Mouse (Mus musculus) heart, embryonic 13.5 days (tissue): ENCODE results near the gene P4hb. TPM values are rescaled to one million over a fixed set of nuclear protein-coding genes. Genes with fewer than 3 reads are reported as not detected.

Experiments used
- ATAC-seq: fragments of 200-750 bp; cut with Nextera tagmentation; 2 replicates; pipeline ENCODE4 v1.8.0; 2017; ENCODE audit warnings: moderate TSS enrichment; ENCODE audit not compliant: insufficient number of reproducible peaks, low FRiP score, low TSS enrichment; ENCODE audit errors: extremely low read depth
- H3K27ac ChIP-seq: fragments of 300-500 bp; sonication (generic); replicated peaks from 2 replicates; pipeline ENCODE4 v1.5.1; 2015; ENCODE audit warnings: moderate library complexity, mild to moderate bottlenecking, inconsistent platforms
- H3K27me3 ChIP-seq: fragments of 300-500 bp; sonication (generic); replicated peaks from 2 replicates; pipeline ENCODE4 v1.6.1; 2015; ENCODE audit warnings: mild to moderate bottlenecking, inconsistent platforms
- H3K36me3 ChIP-seq: fragments of 300-500 bp; sonication (generic); 2 replicates; pipeline ENCODE4 v1.6.1; 2015; ENCODE audit warnings: mild to moderate bottlenecking, inconsistent platforms
- H3K4me1 ChIP-seq: fragments of 300-500 bp; sonication (generic); 2 replicates; pipeline ENCODE4 v1.6.1; 2015; ENCODE audit warnings: inconsistent platforms
- H3K4me2 ChIP-seq: fragments of 300-500 bp; sonication (generic); 2 replicates; pipeline ENCODE4 v1.6.1; 2015; ENCODE audit warnings: inconsistent platforms, mild to moderate bottlenecking, moderate library complexity
- H3K4me3 ChIP-seq: fragments of 300-500 bp; sonication (generic); 2 replicates; pipeline ENCODE4 v1.5.1; 2015; ENCODE audit warnings: moderate library complexity, mild to moderate bottlenecking, inconsistent platforms
- H3K9ac ChIP-seq: fragments of 300-500 bp; sonication (generic); 2 replicates; pipeline ENCODE4 v1.6.1; 2015; ENCODE audit warnings: inconsistent platforms, mild to moderate bottlenecking, moderate library complexity
- H3K9me3 ChIP-seq: fragments of 300-500 bp; sonication (generic); 2 replicates; pipeline ENCODE4 v1.6.1; 2016; ENCODE audit warnings: inconsistent platforms
- WGBS: fragments of 180-500 bp; shearing (Covaris S2); methylation state at CpG from one replicate; pipeline ENCODE4 v1.1.7; 2015; ENCODE audit warnings: mixed read lengths; 5-methylcytosine and 5-hydroxymethylcytosine counted together
- polyA plus RNA-seq: library from polyadenylated mRNA; unstranded; fragments of >200 nt; fragmentation: Nextera tagmentation; extraction: Ambion mirVana; gene quantifications from 2 replicates; pipeline ENCODE4 v1.2.1, GENCODE M21; 2015

P4hb gene
- polyA plus RNA-seq, 1 experiment from 2014 or later = 427 TPM

DNA sequence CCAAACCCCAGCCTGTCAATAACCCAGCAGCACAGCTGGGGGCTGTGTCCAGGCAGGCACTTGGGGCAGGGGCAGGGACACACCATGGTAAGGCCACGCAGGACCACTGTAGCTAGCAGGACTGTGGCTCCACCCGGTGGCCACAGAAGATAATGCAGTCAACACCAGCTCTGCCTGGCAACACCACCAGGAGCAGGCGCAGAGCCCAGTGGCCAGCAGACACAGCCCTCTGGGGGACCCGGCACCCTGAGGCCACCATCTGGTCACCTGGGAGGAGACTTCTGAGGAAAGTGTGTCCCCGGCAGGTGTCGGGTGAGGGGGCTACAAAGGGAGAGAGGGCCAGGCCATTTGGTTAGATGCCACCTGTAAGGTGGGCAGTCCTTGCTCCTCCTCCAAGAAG is 39.7 kb upstream of the P4hb start:
- no peak overlapping the region for H3K27ac ChIP-seq
- H3K27me3 ChIP-seq = 0 out of 2 replicates have a peak, but pooled peaks cover 12% of the 10 kb centered on the region
- no peaks in the 10 kb centered on the region for H3K9me3 ChIP-seq
- ATAC-seq = no peak
- H3K4me2 ChIP-seq = no peak overlapping the region
- peaks cover 39% of the 10 kb centered on the region for H3K4me1 ChIP-seq
- no peak overlapping the region for H3K4me3 ChIP-seq
- peaks cover 60% of the 10 kb centered on the region for H3K36me3 ChIP-seq
- 40% methylated on average over 6 of the region's 6 CpGs for WGBS
- H3K9ac ChIP-seq = no peak overlapping the region

DNA sequence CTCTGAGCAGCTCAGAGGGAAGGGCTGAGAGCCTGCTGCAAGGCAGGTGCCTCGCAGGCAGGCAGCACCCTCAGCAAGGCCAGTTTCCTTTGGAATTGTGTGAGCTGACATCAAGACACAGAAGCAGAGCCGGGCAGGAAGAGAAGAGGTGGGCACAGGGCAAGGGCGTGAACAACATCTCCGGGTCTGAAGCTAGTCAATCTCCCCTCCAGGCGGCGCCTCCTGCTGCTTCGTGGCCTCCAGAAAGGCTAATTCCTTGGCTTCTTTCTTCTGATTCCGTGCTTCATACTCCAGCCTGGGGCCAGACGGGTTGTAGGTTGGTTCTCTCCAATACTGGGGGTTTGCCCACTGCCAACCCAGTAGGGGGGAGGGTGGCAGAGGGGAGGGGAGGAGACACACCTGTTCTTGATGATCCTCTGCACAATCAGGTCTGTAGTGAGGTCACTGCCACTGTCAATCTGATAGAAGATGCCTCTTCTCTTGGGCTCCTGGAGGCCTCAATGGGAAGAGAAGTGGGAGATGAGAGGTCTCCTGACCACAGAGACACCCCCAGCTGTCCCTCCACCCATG is 37.5 kb upstream of the P4hb start:
- H3K9me3 ChIP-seq = no peaks in the 10 kb centered on the region
- H3K9ac ChIP-seq = no peak overlapping the region
- peaks cover 71% of the 10 kb centered on the region for H3K36me3 ChIP-seq
- no peak overlapping the region for H3K4me2 ChIP-seq
- no peak for ATAC-seq
- H3K4me3 ChIP-seq = no peak overlapping the region
- WGBS = 75% methylated on average over 9 of the region's 9 CpGs
- H3K4me1 ChIP-seq = peaks cover 39% of the 10 kb centered on the region
- 0 out of 2 replicates have a peak, but pooled peaks cover 12% of the 10 kb centered on the region for H3K27me3 ChIP-seq
- H3K27ac ChIP-seq = no peak overlapping the region

DNA sequence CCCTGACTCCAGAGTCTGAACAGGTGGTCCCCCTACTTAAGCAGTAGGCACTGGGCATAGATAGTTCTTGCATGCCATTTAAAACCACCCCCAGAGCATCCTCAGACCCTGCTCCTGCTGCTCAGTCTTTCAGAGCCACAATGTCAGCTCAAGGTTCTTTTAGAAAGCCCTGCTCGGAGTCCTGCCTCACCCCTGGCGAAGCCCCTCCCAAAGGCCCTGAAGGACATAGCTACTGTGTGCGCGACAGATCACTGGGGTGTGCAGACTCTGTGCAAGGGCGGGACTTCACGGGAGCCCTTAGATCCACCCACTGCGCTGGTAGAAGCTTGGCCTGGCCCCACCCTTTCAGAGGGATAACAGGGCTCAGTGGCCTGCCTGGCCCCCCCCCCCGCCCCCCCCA is 36.2 kb upstream of the P4hb start:
- Histone ChIP-seq H3K27ac (peak overlapping the region; percentile 66), H3K9me3 (no peaks in the 10 kb centered on the region), H3K4me2 (peak overlapping the region; percentile 80), H3K36me3 (peaks cover 75% of the 10 kb centered on the region), H3K27me3 (0 out of 2 replicates have a peak, but pooled peaks cover 12% of the 10 kb centered on the region), H3K4me3 (peak overlapping the region; percentile 48), H3K9ac (peak overlapping the region; percentile 84), H3K4me1 (peaks cover 39% of the 10 kb centered on the region)
- WGBS = 26% methylated on average over 8 of the region's 8 CpGs
- peak; percentile 52; the same call in 1 of the 2 replicates for ATAC-seq

DNA sequence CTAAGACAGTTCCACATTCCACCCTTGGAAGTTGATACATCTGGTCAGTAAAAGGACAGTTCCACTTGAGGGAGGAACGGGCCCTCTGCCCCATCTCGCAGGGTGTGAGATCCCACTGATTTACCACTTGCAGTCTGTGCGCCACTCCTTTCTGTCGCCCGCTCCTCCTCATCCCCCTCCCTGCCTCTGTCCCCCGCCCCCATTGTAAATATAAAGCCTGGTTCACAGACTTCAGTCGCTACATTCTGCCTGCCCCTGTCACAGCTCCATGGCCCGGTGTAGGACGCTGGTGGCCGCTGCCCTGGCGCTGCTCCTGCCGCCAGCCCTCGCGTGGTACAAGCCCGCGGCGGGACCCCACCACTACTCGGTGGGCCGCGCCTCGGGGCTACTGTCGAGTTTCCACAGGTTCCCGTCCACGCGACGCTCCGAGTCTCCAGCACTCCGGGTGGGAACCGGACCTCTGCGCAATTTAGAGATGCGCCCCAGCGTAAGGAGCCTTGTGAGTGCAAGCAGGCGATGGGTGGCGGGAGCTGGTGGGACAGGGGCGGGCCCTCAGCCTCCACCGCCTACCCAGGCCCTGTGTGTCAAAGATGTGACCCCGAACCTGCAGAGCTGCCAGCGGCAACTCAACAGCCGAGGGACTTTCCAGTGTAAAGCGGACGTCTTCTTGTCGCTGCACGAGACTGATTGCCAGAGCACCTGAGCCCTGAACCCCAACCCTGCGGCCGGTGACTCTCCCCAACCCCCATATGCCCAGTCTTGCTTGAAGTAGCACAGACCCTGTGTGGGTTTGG is 35.4 kb upstream of the P4hb start, which contains the start of gene Npb:
Npb (plus strand) TSS at position 237 of the 794 bp plus-strand sequence.
- peak within 1 kb of the TSS; percentile 80 for H3K4me2 ChIP-seq
- peaks cover 75% of the 10 kb centered on the region for H3K36me3 ChIP-seq
- H3K27ac ChIP-seq = peak within 1 kb of the TSS; percentile 66
- peak within 1 kb of the TSS; percentile 84 for H3K9ac ChIP-seq
- 0 out of 2 replicates have a peak, but pooled peaks cover 12% of the 10 kb centered on the region for H3K27me3 ChIP-seq
- peaks cover 39% of the 10 kb centered on the region for H3K4me1 ChIP-seq
- ATAC-seq = no peak
- peak within 1 kb of the TSS; percentile 48 for H3K4me3 ChIP-seq
- no peaks in the 10 kb centered on the region for H3K9me3 ChIP-seq
- 6% methylated on average over 45 of the region's 45 CpGs for WGBS

DNA sequence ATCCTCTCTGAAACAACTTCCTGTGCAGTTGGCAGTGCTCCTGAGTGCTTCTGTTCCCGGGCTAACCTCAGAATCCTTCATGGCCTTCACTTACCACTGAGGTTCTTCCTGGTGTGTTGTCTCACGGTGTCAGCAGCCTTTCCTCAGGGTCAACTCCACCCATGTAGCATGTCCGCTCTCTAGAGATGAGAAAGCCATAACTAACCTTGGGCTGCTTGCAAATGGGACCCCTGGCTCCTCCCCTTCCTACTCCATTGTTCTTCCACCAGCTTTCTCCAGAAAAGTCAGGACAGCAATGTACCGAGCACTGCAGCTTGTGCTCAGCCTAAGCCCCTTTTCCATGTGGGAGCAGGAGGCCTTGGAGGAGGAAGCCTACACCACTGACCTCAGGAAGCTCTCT is 33.7 kb upstream of the P4hb start:
- H3K36me3 ChIP-seq = peaks cover 75% of the 10 kb centered on the region
- H3K9ac ChIP-seq = no peak overlapping the region
- no peaks in the 10 kb centered on the region for H3K9me3 ChIP-seq
- WGBS = 71% methylated on average over 4 of the region's 4 CpGs
- H3K4me1 ChIP-seq = peaks cover 39% of the 10 kb centered on the region
- ATAC-seq = no peak
- H3K4me3 ChIP-seq = no peak overlapping the region
- H3K27me3 ChIP-seq = 0 out of 2 replicates have a peak, but pooled peaks cover 12% of the 10 kb centered on the region
- no peak overlapping the region for H3K4me2 ChIP-seq
- H3K27ac ChIP-seq = peak overlapping the region; percentile 12; the same call in 1 of the 2 replicates

DNA sequence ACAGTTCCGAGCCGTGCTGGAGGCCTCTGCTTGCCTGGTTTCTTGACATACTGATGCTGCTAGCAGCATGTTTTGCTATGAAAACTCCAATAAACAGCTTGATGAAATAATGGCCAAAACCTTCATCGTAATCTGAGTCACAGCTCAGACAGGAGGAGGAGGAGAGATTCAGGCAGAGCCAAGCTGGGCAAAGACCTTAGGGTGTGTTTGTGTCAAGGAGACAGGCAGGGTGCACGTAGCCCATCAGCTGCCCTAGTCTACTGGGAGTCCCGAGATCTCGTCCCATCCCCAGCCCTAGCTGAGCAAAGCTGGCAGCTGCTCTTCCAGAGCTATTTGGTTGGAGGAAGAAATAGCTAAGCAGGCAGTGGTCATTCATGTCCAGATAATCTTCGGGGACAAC is 32.6 kb upstream of the P4hb start:
- H3K27me3 ChIP-seq = 0 out of 2 replicates have a peak, but pooled peaks cover 12% of the 10 kb centered on the region
- H3K4me2 ChIP-seq = no peak overlapping the region
- WGBS = 88% methylated on average over 7 of the region's 7 CpGs
- peak overlapping the region; percentile 2; the same call in 1 of the 2 replicates for H3K9ac ChIP-seq
- H3K4me1 ChIP-seq = peaks cover 39% of the 10 kb centered on the region
- no peak overlapping the region for H3K27ac ChIP-seq
- H3K9me3 ChIP-seq = no peaks in the 10 kb centered on the region
- H3K4me3 ChIP-seq = no peak overlapping the region
- H3K36me3 ChIP-seq = peaks cover 75% of the 10 kb centered on the region
- no peak for ATAC-seq

DNA sequence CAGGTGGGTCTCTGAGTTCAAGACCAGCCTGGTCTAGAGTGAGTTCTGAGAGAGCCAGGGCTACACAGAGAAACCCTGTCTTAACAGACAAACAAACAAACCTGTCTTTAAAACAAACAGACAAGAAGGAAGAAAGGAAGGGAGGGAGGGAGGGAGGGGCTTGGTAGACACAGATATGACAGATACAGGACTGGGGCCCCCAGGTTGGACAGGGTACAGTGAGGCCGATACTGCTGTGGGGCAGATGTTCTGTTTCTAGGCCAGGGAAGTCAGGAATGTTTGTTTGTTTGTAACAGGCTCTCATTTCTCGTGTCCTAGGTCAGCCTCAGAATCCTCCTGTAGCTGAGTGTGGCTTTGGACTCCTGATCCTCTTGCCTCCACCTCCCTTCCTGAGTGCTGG is 30.5 kb upstream of the P4hb start:
- peaks cover 40% of the 10 kb centered on the region for H3K4me1 ChIP-seq
- H3K27ac ChIP-seq = no peak overlapping the region
- no peak for ATAC-seq
- no peak overlapping the region for H3K4me3 ChIP-seq
- WGBS = 67% methylated on average over 2 of the region's 2 CpGs
- H3K36me3 ChIP-seq = peaks cover 75% of the 10 kb centered on the region
- H3K27me3 ChIP-seq = 0 out of 2 replicates have a peak, but pooled peaks cover 4% of the 10 kb centered on the region
- H3K4me2 ChIP-seq = no peak overlapping the region
- no peak overlapping the region for H3K9ac ChIP-seq
- H3K9me3 ChIP-seq = no peaks in the 10 kb centered on the region

DNA sequence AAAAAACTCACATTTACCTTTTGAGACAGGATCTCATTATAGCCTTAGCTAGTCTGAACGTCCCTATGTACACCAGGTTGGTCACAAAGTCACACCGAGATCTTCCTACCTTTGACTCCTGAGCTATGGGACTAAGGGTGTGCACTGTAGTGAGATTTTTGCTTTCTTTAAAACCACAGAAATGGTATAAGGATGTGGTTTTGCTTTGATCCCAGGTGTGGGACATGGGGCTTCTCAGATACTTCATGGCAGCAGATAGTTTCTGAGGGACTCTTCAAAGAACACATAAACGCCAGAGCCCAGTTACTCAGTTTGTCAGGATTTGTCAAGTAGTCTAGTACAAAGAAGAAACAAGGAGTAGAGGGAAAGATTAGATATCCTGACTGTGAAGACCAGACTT is 27.7 kb upstream of the P4hb start:
- H3K4me1 ChIP-seq = peaks cover 32% of the 10 kb centered on the region
- no peak overlapping the region for H3K9ac ChIP-seq

DNA sequence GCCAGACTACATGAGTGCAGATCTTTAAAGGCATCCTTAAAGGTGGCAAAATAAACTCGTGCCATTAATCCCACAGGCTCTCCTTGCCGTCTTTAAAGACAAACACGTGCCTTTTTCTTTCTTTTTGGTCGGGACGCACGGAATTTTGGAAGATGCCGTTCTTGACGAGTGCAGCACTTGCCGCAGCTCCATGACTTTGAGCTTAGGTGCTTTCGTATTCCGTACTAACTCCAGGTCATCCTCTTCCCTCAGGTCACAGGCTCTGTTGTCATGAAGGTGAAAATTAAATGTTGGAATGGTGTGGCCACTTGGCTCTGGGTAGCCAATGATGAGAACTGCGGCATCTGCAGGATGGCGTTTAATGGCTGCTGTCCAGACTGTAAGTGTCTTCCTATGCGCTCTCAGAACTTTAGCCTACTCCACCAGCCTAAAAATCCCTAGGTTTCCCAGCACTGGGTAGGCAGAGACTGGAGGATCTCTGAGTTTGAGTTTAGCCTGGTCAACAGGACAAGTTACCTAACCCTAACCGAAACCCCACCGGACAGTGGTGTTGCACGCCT is 26.0 kb upstream of the P4hb start:
- Histone ChIP-seq H3K4me3 (peak overlapping the region; percentile 99), H3K27me3 (no peaks in the 10 kb centered on the region), H3K27ac (peak overlapping the region; percentile 93), H3K4me1 (peaks cover 32% of the 10 kb centered on the region), H3K36me3 (peaks cover 76% of the 10 kb centered on the region), H3K9me3 (no peaks in the 10 kb centered on the region), H3K9ac (peak overlapping the region; percentile 87), H3K4me2 (peak overlapping the region; percentile 85)
- ATAC-seq = no peak
- 46% methylated on average over 17 of the region's 17 CpGs for WGBS

More for the DNA sequence above, 27.7 kb upstream of the P4hb start:
- Histone ChIP-seq H3K9me3 (no peaks in the 10 kb centered on the region), H3K27me3 (no peaks in the 10 kb centered on the region), H3K4me2 (no peak overlapping the region), H3K36me3 (peaks cover 76% of the 10 kb centered on the region), H3K4me3 (no peak overlapping the region), H3K27ac (no peak overlapping the region)
- 88% methylated on average over 3 of the region's 3 CpGs for WGBS
- ATAC-seq = no peak

DNA sequence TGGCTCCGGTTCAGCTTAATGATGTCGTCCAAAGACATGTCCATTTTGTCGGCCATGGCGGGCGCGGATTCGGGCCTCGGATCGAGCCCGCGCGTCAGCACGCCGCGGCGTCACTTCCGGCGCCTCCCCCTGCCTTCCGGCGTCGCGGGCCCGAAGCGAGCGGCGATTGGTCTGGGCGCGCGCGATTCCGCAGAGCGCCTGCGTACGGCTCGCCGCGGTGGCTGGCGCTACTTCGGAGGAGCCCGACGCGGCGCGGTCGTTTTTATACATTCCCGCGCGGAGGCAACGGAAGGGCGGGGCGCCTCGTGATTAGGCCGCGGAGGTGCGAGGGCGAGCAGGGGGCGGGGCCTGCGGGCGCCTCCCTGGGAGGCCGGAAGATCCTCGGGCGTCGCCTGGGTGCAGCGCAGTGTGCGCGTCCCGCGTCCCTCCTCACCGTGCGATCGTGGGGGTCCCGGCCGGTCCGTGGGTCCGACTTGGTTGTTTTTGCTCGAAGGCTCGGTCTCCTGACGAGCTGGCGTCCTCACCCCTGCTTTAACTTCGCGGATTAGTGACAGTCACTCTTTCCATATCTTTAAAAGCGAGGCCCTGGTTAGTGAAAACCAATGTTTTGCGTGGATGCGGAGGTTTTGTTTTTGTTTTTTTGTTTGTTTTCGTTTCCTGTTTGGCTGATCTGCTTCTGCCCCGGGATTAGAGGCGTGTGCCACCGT is 25.4 kb upstream of the P4hb start, which contains the start of the genes Alyref and Anapc11:
Alyref (minus strand) TSS at position 83 of the 707 bp plus-strand sequence.
Anapc11 (plus strand) TSS at position 139 of the 707 bp plus-strand sequence.
- H3K9ac ChIP-seq = peak within 1 kb of the TSS; percentile 100
- H3K36me3 ChIP-seq = peaks cover 76% of the 10 kb centered on the region
- peak; percentile 96 for ATAC-seq
- H3K27me3 ChIP-seq = no peaks in the 10 kb centered on the region
- no peaks in the 10 kb centered on the region for H3K9me3 ChIP-seq
- peak within 1 kb of the TSS; percentile 85 for H3K4me2 ChIP-seq
- peak within 1 kb of the TSS; percentile 99 for H3K4me3 ChIP-seq
- H3K27ac ChIP-seq = peak within 1 kb of the TSS; percentile 93
- WGBS = under 1% methylated on average over 85 of the region's 88 CpGs
- H3K4me1 ChIP-seq = peaks cover 32% of the 10 kb centered on the region
